Mouse (Mus musculus): Measurements from ENCODE around the gene Znrd1as. TPM values are rescaled to one million over a fixed set of nuclear protein-coding genes. Genes with fewer than 3 reads are reported as not detected.

Znrd1as gene
- polyA plus RNA-seq, 1 experiment from 2014 or later, result 4.5 TPM

GRCm38 (mm10) chr17:36970316-36970890 is 12.0 kb downstream of the Znrd1as start:
- Histone ChIP-seq H3K27me3 (replicated peaks; ENCODE audit: control insufficient read depth, insufficient read depth, low read length) (no peaks in the 10 kb centered on the region), H3K4me1 (ENCODE audit: control insufficient read depth, insufficient read depth, low read depth, low read length) (no peaks in the 10 kb centered on the region), H3K36me3 (ENCODE audit: control insufficient read depth, insufficient read depth, low read length) (no peaks in the 10 kb centered on the region), H3K9me3 (ENCODE audit: control insufficient read depth, low read length) (no peaks in the 10 kb centered on the region), H3K27ac (ENCODE audit: low read depth, low read length) (no peak overlapping the region), H3K4me2 (ENCODE audit: low read length) (no peak overlapping the region), H3K9ac (ENCODE audit: low read depth, low read length) (no peak overlapping the region), H3K4me3 (ENCODE audit: low read length) (no peak overlapping the region)
- ATAC-seq, result no peak
- WGBS, result 83% methylated on average over 14 of the region's 14 CpGs

- Histone ChIP-seq H3K4me1 (ENCODE audit: control insufficient read depth, insufficient read depth, low read depth, low read length) (no peaks in the 10 kb centered on the region), H3K27ac (ENCODE audit: low read depth, low read length) (no peak overlapping the region), H3K27me3 (replicated peaks; ENCODE audit: control insufficient read depth, insufficient read depth, low read length) (no peaks in the 10 kb centered on the region), H3K4me3 (ENCODE audit: low read length) (no peak overlapping the region), H3K9ac (ENCODE audit: low read depth, low read length) (no peak overlapping the region), H3K4me2 (ENCODE audit: low read length) (no peak overlapping the region), H3K9me3 (ENCODE audit: control insufficient read depth, low read length) (no peaks in the 10 kb centered on the region), H3K36me3 (ENCODE audit: control insufficient read depth, insufficient read depth, low read length) (no peaks in the 10 kb centered on the region)
- 82% methylated on average over 6 of the region's 6 CpGs for WGBS
- no peak for ATAC-seq
Observed at GRCm38 (mm10) chr17:36971172-36971850, 12.9 kb downstream of the Znrd1as start.

GRCm38 (mm10) chr17:36972791-36973190 is 14.4 kb downstream of the Znrd1as start:
- H3K36me3 ChIP-seq (ENCODE audit: control insufficient read depth, insufficient read depth, low read length), result no peaks in the 10 kb centered on the region
- H3K4me2 ChIP-seq (ENCODE audit: low read length), result no peak overlapping the region
- H3K27ac ChIP-seq (ENCODE audit: low read depth, low read length), result no peak overlapping the region
- no peak for ATAC-seq
- no peaks in the 10 kb centered on the region for H3K4me1 ChIP-seq (ENCODE audit: control insufficient read depth, insufficient read depth, low read depth, low read length)
- H3K4me3 ChIP-seq (ENCODE audit: low read length), result no peak overlapping the region
- H3K9me3 ChIP-seq (ENCODE audit: control insufficient read depth, low read length), result no peaks in the 10 kb centered on the region
- no peak overlapping the region for H3K9ac ChIP-seq (ENCODE audit: low read depth, low read length)
- WGBS, result 85% methylated on average over 3 of the region's 3 CpGs
- no peaks in the 10 kb centered on the region for H3K27me3 ChIP-seq (replicated peaks; ENCODE audit: control insufficient read depth, insufficient read depth, low read length)

GRCm38 (mm10) chr17:36973271-36973787 is 14.9 kb downstream of the Znrd1as start:
- no peak overlapping the region for H3K4me2 ChIP-seq (ENCODE audit: low read length)
- no peaks in the 10 kb centered on the region for H3K4me1 ChIP-seq (ENCODE audit: control insufficient read depth, insufficient read depth, low read depth, low read length)
- H3K27me3 ChIP-seq (replicated peaks; ENCODE audit: control insufficient read depth, insufficient read depth, low read length), result no peaks in the 10 kb centered on the region
- H3K36me3 ChIP-seq (ENCODE audit: control insufficient read depth, insufficient read depth, low read length), result no peaks in the 10 kb centered on the region
- no peak overlapping the region for H3K4me3 ChIP-seq (ENCODE audit: low read length)
- no peak overlapping the region for H3K9ac ChIP-seq (ENCODE audit: low read depth, low read length)
- ATAC-seq, result no peak
- no peaks in the 10 kb centered on the region for H3K9me3 ChIP-seq (ENCODE audit: control insufficient read depth, low read length)
- no peak overlapping the region for H3K27ac ChIP-seq (ENCODE audit: low read depth, low read length)
- WGBS, result 74% methylated on average over 8 of the region's 8 CpGs

GRCm38 (mm10) chr17:36981221-36981813 is 22.9 kb downstream of the Znrd1as start, which contains the start of gene 2410137M14Rik:
Gene 2410137M14Rik, minus strand, starts transcription at chr17:36981237.
- Histone ChIP-seq H3K9ac (ENCODE audit: low read depth, low read length) (no peak within 1 kb of the TSS), H3K27me3 (replicated peaks; ENCODE audit: control insufficient read depth, insufficient read depth, low read length) (no peaks in the 10 kb centered on the region), H3K4me1 (ENCODE audit: control insufficient read depth, insufficient read depth, low read depth, low read length) (no peaks in the 10 kb centered on the region), H3K4me2 (ENCODE audit: low read length) (0 out of 2 replicates have a peak within 1 kb of the TSS, but pooled peaks have one; percentile 16), H3K27ac (ENCODE audit: low read depth, low read length) (no peak within 1 kb of the TSS), H3K4me3 (ENCODE audit: low read length) (no peak within 1 kb of the TSS), H3K9me3 (ENCODE audit: control insufficient read depth, low read length) (no peaks in the 10 kb centered on the region), H3K36me3 (ENCODE audit: control insufficient read depth, insufficient read depth, low read length) (no peaks in the 10 kb centered on the region)
- 17% methylated on average over 18 of the region's 18 CpGs for WGBS
- ATAC-seq, result no peak

DNA sequence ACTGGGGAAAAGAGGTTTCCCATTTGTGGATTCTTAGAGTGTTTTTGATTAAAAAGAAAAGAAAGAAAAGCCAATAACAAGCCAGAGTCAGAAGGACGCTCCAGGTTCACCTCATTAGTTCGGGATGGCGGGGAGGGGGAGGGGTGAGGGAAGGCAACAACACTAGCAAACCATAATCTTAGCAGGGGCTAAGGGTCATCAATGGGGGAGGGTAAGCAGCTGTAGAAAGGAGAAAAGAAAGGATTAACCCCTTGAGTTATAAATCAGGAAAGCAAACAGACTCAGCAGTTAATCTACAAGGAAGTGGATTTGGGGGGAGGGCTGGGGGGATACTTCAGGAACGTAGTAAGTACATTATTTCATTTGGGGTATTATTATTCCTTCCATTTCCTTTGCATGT is 23.5 kb downstream of the Znrd1as start:
- no peak overlapping the region for H3K4me2 ChIP-seq (ENCODE audit: low read length)
- no peak for ATAC-seq
- no peak overlapping the region for H3K9ac ChIP-seq (ENCODE audit: low read depth, low read length)
- 15% methylated on average over 4 of the region's 4 CpGs for WGBS
- no peak overlapping the region for H3K4me3 ChIP-seq (ENCODE audit: low read length)
- no peaks in the 10 kb centered on the region for H3K4me1 ChIP-seq (ENCODE audit: control insufficient read depth, insufficient read depth, low read depth, low read length)
- H3K27ac ChIP-seq (ENCODE audit: low read depth, low read length), result no peak overlapping the region
- no peaks in the 10 kb centered on the region for H3K9me3 ChIP-seq (ENCODE audit: control insufficient read depth, low read length)
- no peaks in the 10 kb centered on the region for H3K36me3 ChIP-seq (ENCODE audit: control insufficient read depth, insufficient read depth, low read length)
- H3K27me3 ChIP-seq (replicated peaks; ENCODE audit: control insufficient read depth, insufficient read depth, low read length), result no peaks in the 10 kb centered on the region

- H3K27ac ChIP-seq (ENCODE audit: low read depth, low read length), result no peak overlapping the region
- no peak for ATAC-seq
- no peak overlapping the region for H3K9ac ChIP-seq (ENCODE audit: low read depth, low read length)
- H3K4me2 ChIP-seq (ENCODE audit: low read length), result no peak overlapping the region
- WGBS, result 44% methylated on average over 5 of the region's 5 CpGs
- no peaks in the 10 kb centered on the region for H3K4me1 ChIP-seq (ENCODE audit: control insufficient read depth, insufficient read depth, low read depth, low read length)
- H3K27me3 ChIP-seq (replicated peaks; ENCODE audit: control insufficient read depth, insufficient read depth, low read length), result no peaks in the 10 kb centered on the region; the same call in 1 of the 2 replicates
- H3K36me3 ChIP-seq (ENCODE audit: control insufficient read depth, insufficient read depth, low read length), result no peaks in the 10 kb centered on the region
- no peak overlapping the region for H3K4me3 ChIP-seq (ENCODE audit: low read length)
- no peaks in the 10 kb centered on the region for H3K9me3 ChIP-seq (ENCODE audit: control insufficient read depth, low read length)
Observed at GRCm38 (mm10) chr17:36982253-36983155, 24.1 kb downstream of the Znrd1as start.

- Histone ChIP-seq H3K36me3 (ENCODE audit: control insufficient read depth, insufficient read depth, low read length) (no peaks in the 10 kb centered on the region), H3K4me2 (ENCODE audit: low read length) (peak overlapping the region; percentile 16; the same call in 1 of the 2 replicates), H3K27ac (ENCODE audit: low read depth, low read length) (no peak overlapping the region), H3K9me3 (ENCODE audit: control insufficient read depth, low read length) (no peaks in the 10 kb centered on the region), H3K4me1 (ENCODE audit: control insufficient read depth, insufficient read depth, low read depth, low read length) (no peaks in the 10 kb centered on the region), H3K27me3 (replicated peaks; ENCODE audit: control insufficient read depth, insufficient read depth, low read length) (peaks cover 2% of the 10 kb centered on the region; the same call in 1 of the 2 replicates), H3K4me3 (ENCODE audit: low read length) (peak overlapping the region; percentile 6; the same call in 1 of the 2 replicates), H3K9ac (ENCODE audit: low read depth, low read length) (no peak overlapping the region)
- 7% methylated on average over 24 of the region's 24 CpGs for WGBS
- ATAC-seq, result peak; percentile 69
Observed at GRCm38 (mm10) chr17:36988475-36988874, 30.1 kb downstream of the Znrd1as start.
